Mouse (Mus musculus) small intestine, adult 2 months (tissue): ENCODE results near the gene Ndufa10.

ENCODE experiments used
- CTCF ChIP-seq: fragments of 200-500 bp; IDR thresholded peaks from 2 replicates; pipeline ENCODE4 v1.5.1; 2012; ENCODE audit warnings: low read depth, mild to moderate bottlenecking, control low read depth, inconsistent platforms, low read length, moderate library complexity, mixed read lengths; ENCODE audit not compliant: insufficient replicate concordance, insufficient read length; ENCODE audit errors: extremely low read depth
- POLR2A ChIP-seq: fragments of 200-500 bp; IDR thresholded peaks from 2 replicates; pipeline ENCODE4 v1.6.1; 2012; ENCODE audit warnings: low read depth, mild to moderate bottlenecking, control low read depth, inconsistent platforms, low read length, moderate library complexity

GRCm38 (mm10) chr1:92398601-92399000, 75.1 kb downstream of the Ndufa10 start:
- no peak for TF ChIP-seq CTCF
- TF ChIP-seq POLR2A = no peak
